11 mouse cellular contexts compared by ENCODE assay signal in genomic region chr4:57240934-57241333, GRCm38 (mm10).
DNase-seq lines count a peak whose midpoint lies in the region; ATAC-seq and TF ChIP-seq lines count a peak whose summit lies in the region.
"Had no signal": no experiment of that assay in that cellular context is flagged by ENCODE, and none has a peak within 500 bp of the region (broad histone marks: within the 10 kb centered on the region; RNA-seq: fewer than 3 reads in every experiment).

No protein-coding gene starts in this region.

- H3K4me1 ChIP-seq in heart, postnatal 0 days (ENCODE audit: control insufficient read depth, insufficient read depth), result peaks cover 33% of the 10 kb centered on the region

- WGBS in heart, postnatal 0 days, result 62% methylated on average over 10 of the region's 10 CpGs

- DNase-seq in left cerebral cortex, adult 18-20 months (ENCODE audit: low spot score in 2 of 2), result peak; percentile 35 to 42
- no peak for DNase-seq in left cerebral cortex, adult 11 months (ENCODE audit: low spot score)
- DNase-seq in cerebellum, adult 9-10 months, result peak; percentile 47
- peak; percentile 61 for DNase-seq in heart, postnatal 0 days (ENCODE audit: low spot score)
- peak; percentile 32 to 49 for DNase-seq in lung, postnatal 4 days
- DNase-seq in embryo, embryonic 10.5 days (ENCODE audit: low spot score), result no peak
- no peak for DNase-seq in thymus, postnatal 4 days
- DNase-seq in kidney, adult 9 months, result no peak

- 0 out of 2 replicates have a peak overlapping the region, but pooled peaks have one; percentile 1 for H3K4me2 ChIP-seq in heart, postnatal 0 days (ENCODE audit: low read depth, low read length)
- H3K4me2 ChIP-seq: forebrain, embryonic 13.5 days; hindbrain, embryonic 14.5 days had no signal

- no peak overlapping the region for H3K4me3 ChIP-seq in heart, postnatal 0 days (ENCODE audit: low read depth, low read length)
- H3K4me3 ChIP-seq: forebrain, embryonic 13.5 days had no signal

- no peak overlapping the region for H3K9ac ChIP-seq in heart, postnatal 0 days (replicated peaks; ENCODE audit: low read depth, low read length)
- H3K9ac ChIP-seq: forebrain, embryonic 13.5 days; hindbrain, embryonic 14.5 days; liver, embryonic 14.5 days had no signal

- TF ChIP-seq CTCF in heart, postnatal 0 days (IDR thresholded peaks at IDR 0.05; ENCODE audit: low read depth), result peak; percentile 47

- H3K9me3 ChIP-seq in heart, postnatal 0 days (replicated peaks; ENCODE audit: control insufficient read depth, low read length), result no peaks in the 10 kb centered on the region
- H3K9me3 ChIP-seq: forebrain, embryonic 13.5 days had no signal

- no peaks in the 10 kb centered on the region for H3K36me3 ChIP-seq in heart, postnatal 0 days (replicated peaks; ENCODE audit: control insufficient read depth, insufficient read depth, low read length)

- H3K27ac ChIP-seq in heart, postnatal 0 days (ENCODE audit: low read depth), result peak overlapping the region; percentile 72
- H3K27ac ChIP-seq: forebrain, embryonic 13.5 days; hindbrain, embryonic 14.5 days; liver, embryonic 14.5 days had no signal

- H3K27me3 ChIP-seq in heart, postnatal 0 days (ENCODE audit: control insufficient read depth, insufficient read depth, low read length), result no peaks in the 10 kb centered on the region
- H3K27me3 ChIP-seq: forebrain, embryonic 13.5 days had no signal

- TF ChIP-seq EP300 in heart, postnatal 0 days (IDR thresholded peaks at IDR 0.05; ENCODE audit: low read depth), result no peak

- ATAC-seq in heart, postnatal 0 days (ENCODE audit: insufficient read depth, low read depth), result peak; percentile 47; the same call in 1 of the 2 replicates
- ATAC-seq: forebrain, embryonic 13.5 days had no signal

Comparison
In these comparisons a context has a peak if more than half of its experiments do, and no peak if none do; other contexts are left out.
1. DNase-seq: peak in left cerebral cortex, adult 18-20 months (2 of 2), cerebellum, adult 9-10 months (single experiment), heart, postnatal 0 days (single experiment) and lung, postnatal 4 days (2 of 2); none in left cerebral cortex, adult 11 months (single experiment), embryo, embryonic 10.5 days (single experiment), thymus, postnatal 4 days (single experiment) and kidney, adult 9 months (single experiment).